Mouse (Mus musculus): ENCODE results near the gene Tor1aip2. TPM values are rescaled to one million over a fixed set of nuclear protein-coding genes. Genes with fewer than 3 reads are reported as not detected.

The Tor1aip2 gene
- total and polyA plus RNA-seq, 3 experiments, result 28.7 to 69.5 (median 62.8) TPM

DNA sequence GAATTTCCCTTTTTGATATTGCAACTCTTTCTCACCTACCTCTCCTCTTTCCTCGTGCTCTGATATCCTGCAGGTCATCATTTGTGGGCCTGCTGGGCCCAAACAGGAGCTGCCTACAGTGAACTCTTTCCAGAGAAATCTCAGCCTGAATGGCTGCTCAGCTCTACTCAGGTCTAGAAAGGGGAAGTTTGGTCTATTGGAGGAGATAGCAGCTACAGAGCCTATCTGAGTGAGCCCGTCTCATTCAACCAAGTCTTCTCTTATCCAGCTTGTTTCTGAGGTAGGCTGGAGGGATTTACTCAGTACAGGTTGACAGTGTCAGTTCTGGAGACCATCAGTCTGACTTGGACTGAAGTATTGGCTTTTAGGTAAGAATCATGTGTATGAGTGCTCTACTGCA lies 68.6 kb downstream of the Tor1aip2 start:
- H3K4me2 ChIP-seq (ENCODE audit: insufficient read depth, low read depth, poor library complexity, severe bottlenecking), result no peak overlapping the region
- TF ChIP-seq ZKSCAN1 (IDR thresholded peaks at IDR 0.05; ENCODE audit: borderline replicate concordance, low read depth, low read length) (no peak), UBTF (IDR thresholded peaks at IDR 0.05; ENCODE audit: low read depth, low read length) (no peak), NELFE (IDR thresholded peaks at IDR 0.05; ENCODE audit: low read depth, low read length) (no peak), RCOR1 (conservative IDR thresholded peaks at IDR 0.05; ENCODE audit: low read depth, low read length) (no peak), MYC (IDR thresholded peaks at IDR 0.05; ENCODE audit: low read depth, low read length) (no peak), TBP (conservative IDR thresholded peaks at IDR 0.05; ENCODE audit: low read depth, low read length) (no peak), SMC3 (IDR thresholded peaks at IDR 0.05; ENCODE audit: low read depth, low read length) (no peak), SIN3A (IDR thresholded peaks at IDR 0.05; ENCODE audit: low read length) (no peak), ETS1 (conservative IDR thresholded peaks at IDR 0.05; ENCODE audit: low read depth, low read length) (no peak), POLR2AphosphoS2 (IDR thresholded peaks at IDR 0.05; ENCODE audit: low read depth, low read length) (no peak), CHD2 (IDR thresholded peaks at IDR 0.05; ENCODE audit: low read length) (no peak), IRF4 (IDR thresholded peaks at IDR 0.05; ENCODE audit: low read depth, low read length) (no peak), HCFC1 (IDR thresholded peaks at IDR 0.05; ENCODE audit: low read depth, low read length) (no peak)
- H3K4me3 ChIP-seq (replicated peaks in 1 of 3; ENCODE audit: low read depth in 2 of 3, low read length in 2 of 3, poor library complexity in 1 of 3), result no peak overlapping the region
- H3K79me2 ChIP-seq (replicated peaks; ENCODE audit: control insufficient read depth, extremely low read depth, insufficient read depth, poor library complexity, severe bottlenecking), result no peaks in the 10 kb centered on the region
- no peaks in the 10 kb centered on the region for H3K4me1 ChIP-seq (ENCODE audit: control insufficient read depth in 1 of 2, insufficient read depth in 2 of 2)
- no peaks in the 10 kb centered on the region for H3K36me3 ChIP-seq (replicated peaks in 1 of 2; ENCODE audit: control insufficient read depth in 1 of 2, insufficient read depth in 1 of 2, low read length in 1 of 2)
- H3K9me3 ChIP-seq (replicated peaks; ENCODE audit: low read length), result peaks cover 15% of the 10 kb centered on the region
- no peaks in the 10 kb centered on the region for H3K27me3 ChIP-seq (replicated peaks)
- H3K27ac ChIP-seq (ENCODE audit: insufficient read depth, low read depth), result no peak overlapping the region
- no peak overlapping the region for H3K9ac ChIP-seq (ENCODE audit: insufficient read depth, low read depth)
- DNase-seq (ENCODE audit: extremely low read depth), result no peak
- in situ Hi-C loops (cut with MboI; ENCODE audit: low pct_ligation_motif_present, low pct_unique_long_range_greater_than_20kb, low sequenced_read_pairs) (no loop called here), dilution Hi-C loops (cut with MboI; ENCODE audit: extremely low pct_ligation_motif_present, extremely low pct_unique_long_range_greater_than_20kb, low sequenced_read_pairs) (no loop called here)

DNA sequence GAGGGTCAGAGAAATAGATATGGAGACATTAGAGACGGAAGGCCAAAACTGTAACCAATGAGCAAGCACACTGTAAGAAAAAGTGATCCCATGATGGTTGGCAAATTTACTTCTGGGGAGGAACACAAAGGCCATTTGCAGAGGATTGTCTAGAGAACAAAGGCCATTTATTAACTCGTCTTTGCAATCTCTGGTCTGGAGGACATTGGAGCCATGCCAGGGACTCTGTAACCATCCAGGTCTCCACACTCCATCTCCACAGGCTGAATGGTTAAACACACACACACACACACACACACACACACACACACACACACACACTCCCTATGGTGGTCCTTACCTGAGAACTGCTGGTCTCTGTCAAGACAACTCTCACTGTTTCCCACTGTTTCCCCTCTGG lies 70.2 kb downstream of the Tor1aip2 start:
- no peaks in the 10 kb centered on the region for H3K27me3 ChIP-seq (replicated peaks)
- in situ Hi-C loops (cut with MboI; ENCODE audit: low pct_ligation_motif_present, low pct_unique_long_range_greater_than_20kb, low sequenced_read_pairs), result no loop called here
- H3K4me1 ChIP-seq (ENCODE audit: control insufficient read depth in 1 of 2, insufficient read depth in 2 of 2), result no peaks in the 10 kb centered on the region
- H3K27ac ChIP-seq (ENCODE audit: insufficient read depth, low read depth), result no peak overlapping the region
- no peak overlapping the region for H3K4me3 ChIP-seq (replicated peaks in 1 of 3; ENCODE audit: low read depth in 2 of 3, low read length in 2 of 3, poor library complexity in 1 of 3)
- peaks cover 10% of the 10 kb centered on the region for H3K9me3 ChIP-seq (replicated peaks; ENCODE audit: low read length)
- dilution Hi-C loops (cut with MboI; ENCODE audit: extremely low pct_ligation_motif_present, extremely low pct_unique_long_range_greater_than_20kb, low sequenced_read_pairs), result no loop called here
- H3K4me2 ChIP-seq (ENCODE audit: insufficient read depth, low read depth, poor library complexity, severe bottlenecking), result no peak overlapping the region
- DNase-seq (ENCODE audit: extremely low read depth), result no peak
- H3K9ac ChIP-seq (ENCODE audit: insufficient read depth, low read depth), result no peak overlapping the region
- H3K36me3 ChIP-seq (replicated peaks in 1 of 2; ENCODE audit: control insufficient read depth in 1 of 2, insufficient read depth in 1 of 2, low read length in 1 of 2), result no peaks in the 10 kb centered on the region
- TF ChIP-seq HCFC1 (IDR thresholded peaks at IDR 0.05; ENCODE audit: low read depth, low read length) (no peak), SIN3A (IDR thresholded peaks at IDR 0.05; ENCODE audit: low read length) (no peak), ZMIZ1 (IDR thresholded peaks at IDR 0.05; ENCODE audit: low read depth, low read length) (no peak), MXI1 (IDR thresholded peaks at IDR 0.05; ENCODE audit: low read depth, low read length) (no peak), JUND (conservative IDR thresholded peaks at IDR 0.05; ENCODE audit: low read depth, low read length) (no peak), BHLHE40 (IDR thresholded peaks at IDR 0.05; ENCODE audit: low read depth, low read length) (no peak)
- H3K79me2 ChIP-seq (replicated peaks; ENCODE audit: control insufficient read depth, extremely low read depth, insufficient read depth, poor library complexity, severe bottlenecking), result no peaks in the 10 kb centered on the region
